In genomic region chr11:69981141-69981762, GRCm38 (mm10) we compare ENCODE assay signal across 8 mouse cellular contexts. TPM values are rescaled to one million over a fixed set of nuclear protein-coding genes. Genes with fewer than 3 reads are reported as not detected.
A peak's percentile ranks its signal among the peaks of the same experiment; 100 is the strongest.
DNase-seq lines count a peak whose midpoint lies in the region; ATAC-seq and TF ChIP-seq lines count a peak whose summit lies in the region.

Gene Ctdnep1 (plus strand): TSS chr11:69981156.

- no peaks in the 10 kb centered on the region for H3K9me3 ChIP-seq in kidney, embryonic 14.5 days (ENCODE audit: control insufficient read depth, low read length)
- no peaks in the 10 kb centered on the region for H3K9me3 ChIP-seq in E14TG2a.4 (ENCODE audit: low read length)
- H3K9me3 ChIP-seq in embryonic facial prominence, embryonic 11.5 days (replicated peaks; ENCODE audit: control insufficient read depth, low read length) = no peaks in the 10 kb centered on the region
- no peaks in the 10 kb centered on the region for H3K9me3 ChIP-seq in heart, embryonic 11.5 days (replicated peaks; ENCODE audit: control insufficient read depth, low read length)

- DNase-seq in kidney, adult 18-20 months = no peak
- DNase-seq in embryonic facial prominence, embryonic 11.5 days (ENCODE audit: low spot score) = peak; percentile 17
- no peak for DNase-seq in layer of hippocampus, postnatal 14 days (ENCODE audit: low spot score in 2 of 2)
- DNase-seq in ovary, postnatal 10 days (ENCODE audit: low spot score) = no peak

- peaks cover 15% of the 10 kb centered on the region for H3K4me1 ChIP-seq in kidney, embryonic 14.5 days (ENCODE audit: control insufficient read depth, insufficient read depth, low read length)
- H3K4me1 ChIP-seq in E14TG2a.4 (replicated peaks; ENCODE audit: low read depth, low read length) = peaks cover 31% of the 10 kb centered on the region
- peaks cover 4% of the 10 kb centered on the region for H3K4me1 ChIP-seq in embryonic facial prominence, embryonic 11.5 days (ENCODE audit: control insufficient read depth, insufficient read depth, low read length)
- H3K4me1 ChIP-seq in heart, embryonic 11.5 days (ENCODE audit: control insufficient read depth, insufficient read depth, low read length) = peaks cover 20% of the 10 kb centered on the region

- no peak for TF ChIP-seq CTCF in E14TG2a.4 (conservative IDR thresholded peaks at IDR 0.05; ENCODE audit: low read length)

- peak within 1 kb of the TSS; percentile 99 for H3K27ac ChIP-seq in kidney, embryonic 14.5 days (ENCODE audit: low read depth, low read length)
- peak within 1 kb of the TSS; percentile 99 for H3K27ac ChIP-seq in embryonic facial prominence, embryonic 11.5 days (replicated peaks; ENCODE audit: low read depth, low read length)
- peak within 1 kb of the TSS; percentile 99 for H3K27ac ChIP-seq in heart, embryonic 11.5 days (ENCODE audit: low read depth, low read length)

- peak within 1 kb of the TSS; percentile 99 for H3K9ac ChIP-seq in kidney, embryonic 14.5 days (ENCODE audit: low read depth, low read length)
- H3K9ac ChIP-seq in embryonic facial prominence, embryonic 11.5 days (replicated peaks; ENCODE audit: low read length) = peak within 1 kb of the TSS; percentile 99
- H3K9ac ChIP-seq in heart, embryonic 11.5 days (ENCODE audit: low read depth, low read length) = peak within 1 kb of the TSS; percentile 99

- WGBS in kidney, embryonic 14.5 days = under 1% methylated on average over 38 of the region's 43 CpGs
- WGBS in embryonic facial prominence, embryonic 11.5 days = under 1% methylated on average over 26 of the region's 43 CpGs
- WGBS in heart, embryonic 11.5 days (ENCODE audit: insufficient replicate concordance) = 0% methylated on average over 35 of the region's 43 CpGs

- peak within 1 kb of the TSS; percentile 90 for H3K4me2 ChIP-seq in kidney, embryonic 14.5 days (replicated peaks; ENCODE audit: low read depth, low read length)
- peak within 1 kb of the TSS; percentile 71 for H3K4me2 ChIP-seq in embryonic facial prominence, embryonic 11.5 days (ENCODE audit: low read depth, low read length)
- peak within 1 kb of the TSS; percentile 97 for H3K4me2 ChIP-seq in heart, embryonic 11.5 days

- peak within 1 kb of the TSS; percentile 100 for H3K4me3 ChIP-seq in kidney, embryonic 14.5 days (ENCODE audit: low read length)
- peak within 1 kb of the TSS; percentile 98 for H3K4me3 ChIP-seq in E14TG2a.4 (replicated peaks; ENCODE audit: low read length)
- H3K4me3 ChIP-seq in embryonic facial prominence, embryonic 11.5 days (ENCODE audit: low read depth, low read length) = peak within 1 kb of the TSS; percentile 99
- H3K4me3 ChIP-seq in heart, embryonic 11.5 days (ENCODE audit: low read depth, low read length) = peak within 1 kb of the TSS; percentile 100

- peak; percentile 30 for ATAC-seq in kidney, embryonic 14.5 days (ENCODE audit: low FRiP score, low TSS enrichment)
- ATAC-seq in embryonic facial prominence, embryonic 11.5 days (replicated peaks; ENCODE audit: insufficient number of reproducible peaks, low FRiP score, low TSS enrichment, low read depth) = peak; percentile 33
- ATAC-seq in heart, embryonic 11.5 days (replicated peaks; ENCODE audit: insufficient number of reproducible peaks, low FRiP score, low TSS enrichment) = no peak
- no peak for ATAC-seq in megakaryocyte progenitor cell, adult 5-6 weeks (replicated peaks; ENCODE audit: poor library complexity)

- H3K27me3 ChIP-seq in kidney, embryonic 14.5 days (ENCODE audit: control insufficient read depth, insufficient read depth, low read length) = no peaks in the 10 kb centered on the region
- H3K27me3 ChIP-seq in E14TG2a.4 (ENCODE audit: insufficient read depth, low read length) = no peaks in the 10 kb centered on the region
- no peaks in the 10 kb centered on the region for H3K27me3 ChIP-seq in embryonic facial prominence, embryonic 11.5 days (ENCODE audit: control insufficient read depth, insufficient read depth, low read length)
- no peaks in the 10 kb centered on the region for H3K27me3 ChIP-seq in heart, embryonic 11.5 days (ENCODE audit: control insufficient read depth, insufficient read depth, low read length)

- peaks cover 39% of the 10 kb centered on the region for H3K36me3 ChIP-seq in kidney, embryonic 14.5 days (ENCODE audit: control insufficient read depth, insufficient read depth, low read length)
- peaks cover 59% of the 10 kb centered on the region for H3K36me3 ChIP-seq in E14TG2a.4 (ENCODE audit: insufficient read depth, low read length)
- no peaks in the 10 kb centered on the region; the same call in none of the 2 replicates for H3K36me3 ChIP-seq in embryonic facial prominence, embryonic 11.5 days (replicated peaks; ENCODE audit: control insufficient read depth, insufficient read depth, low read depth, low read length)
- H3K36me3 ChIP-seq in heart, embryonic 11.5 days (ENCODE audit: control insufficient read depth, insufficient read depth, low read length) = peaks cover 19% of the 10 kb centered on the region

RNA-seq across cellular contexts. Expression of gene Ctdnep1, which starts in this region (rescaled TPM):
- 34.5 and 50.1 TPM in 2 replicates for polyA plus RNA-seq in kidney, embryonic 14.5 days (2014; fragmentation: Nextera tagmentation; extraction: Ambion mirVana)
- 26.2 and 26.5 TPM in 2 replicates for polyA plus RNA-seq in embryonic facial prominence, embryonic 11.5 days (2014; fragmentation: Nextera tagmentation; extraction: Ambion mirVana)
- polyA plus RNA-seq in heart, embryonic 11.5 days (2014; fragmentation: Nextera tagmentation; extraction: Ambion mirVana) = 20.3 and 22.2 TPM in 2 replicates
- total RNA-seq in layer of hippocampus, postnatal 14 days (2021) = 100 to 1,000 TPM; 108 to 115 TPM
- 131 and 135 TPM in 2 replicates for total RNA-seq in megakaryocyte progenitor cell, adult 5-6 weeks (2015)
- total RNA-seq in megakaryocyte progenitor cell, adult 5-6 weeks (2017) = 28.7 and 33.7 TPM in 2 replicates

Comparison
In these comparisons a context has a peak if more than half of its experiments do, and no peak if none do; other contexts are left out.
1. ATAC-seq: peak in kidney, embryonic 14.5 days (single experiment) and embryonic facial prominence, embryonic 11.5 days (single experiment); none in heart, embryonic 11.5 days (single experiment) and megakaryocyte progenitor cell, adult 5-6 weeks (single experiment).
2. Peak in every context shown above with its lines, with median percentiles within 50 percentile points of each other: H3K27ac ChIP-seq, H3K4me2 ChIP-seq, H3K4me3 ChIP-seq and H3K9ac ChIP-seq.